Mouse (Mus musculus) skeletal muscle tissue, postnatal 0 days (tissue): ENCODE measurements around the gene E430018J23Rik. TPM values are rescaled to one million over a fixed set of nuclear protein-coding genes. Genes with fewer than 3 reads are reported as not detected.

Experiments
- polyA plus RNA-seq: library from polyadenylated mRNA; unstranded; fragments of >200 nt; fragmentation: Nextera tagmentation; extraction: Ambion mirVana; gene quantifications from 2 replicates; pipeline ENCODE4 v1.2.1, GENCODE M21; 2015

E430018J23Rik gene
- polyA plus RNA-seq, result 4.1 and 4.8 TPM in 2 replicates

GRCm38 (mm10) chr7:127393157-127393943, at the start of gene E430018J23Rik:
E430018J23Rik (minus strand) TSS chr7:127393629.

GRCm38 (mm10) chr7:127421388-127422191, 28.2 kb upstream of the E430018J23Rik start, which contains the start of gene Zfp688:
Zfp688 (minus strand) TSS chr7:127422068.

GRCm38 (mm10) chr7:127406002-127406987, 12.9 kb upstream of the E430018J23Rik start, which contains the start of gene Zfp764:
Zfp764 (minus strand) TSS chr7:127406822.

GRCm38 (mm10) chr7:127386641-127387392, 6.6 kb downstream of the E430018J23Rik start, which contains the start of gene 9130019O22Rik:
9130019O22Rik (minus strand) TSS chr7:127387166.

GRCm38 (mm10) chr7:127375271-127376245, 17.9 kb downstream of the E430018J23Rik start, which contains the start of gene Zfp747:
Zfp747 (minus strand) TSS chr7:127376050.

GRCm38 (mm10) chr7:127345512-127346325, 47.7 kb downstream of the E430018J23Rik start, which contains the start of gene Zfp768:
Zfp768 (minus strand) TSS chr7:127345589.

Other genes with a start within 250 kb of the E430018J23Rik start
- gene Cd2bp2, start 197.6 kb downstream of the E430018J23Rik start, polyA plus RNA-seq, result 22.0 and 23.9 TPM in 2 replicates
- 17.3 and 19.1 TPM in 2 replicates for gene Tbc1d10b, start 185.2 kb downstream of the E430018J23Rik start, polyA plus RNA-seq
- 16,282 and 17,335 TPM in 2 replicates for gene Mylpf, start 184.7 kb downstream of the E430018J23Rik start, polyA plus RNA-seq
- gene Zfp553, start 160.6 kb downstream of the E430018J23Rik start, polyA plus RNA-seq, result 8.7 and 9.9 TPM in 2 replicates
- gene Sept1, start 160.5 kb downstream of the E430018J23Rik start, polyA plus RNA-seq, result 8.5 and 9.1 TPM in 2 replicates
- gene Zfp771, start 149.4 kb downstream of the E430018J23Rik start, polyA plus RNA-seq, result 31.2 and 37.1 TPM in 2 replicates
- gene Dctpp1, start 132.9 kb downstream of the E430018J23Rik start, polyA plus RNA-seq, result 56.2 and 58.8 TPM in 2 replicates
- 36.9 and 48.8 TPM in 2 replicates for gene Sephs2, start 119.6 kb downstream of the E430018J23Rik start, polyA plus RNA-seq
- 1.9 TPM in 2 replicates for gene Itgal, start 97.4 kb downstream of the E430018J23Rik start, polyA plus RNA-seq
- 13.9 and 16.4 TPM in 2 replicates for gene Zfp768, start 48.0 kb downstream of the E430018J23Rik start, polyA plus RNA-seq
- 3.9 and 4.4 TPM in 2 replicates for gene Zfp747, start 17.6 kb downstream of the E430018J23Rik start, polyA plus RNA-seq
- gene 9130019O22Rik, start 6.5 kb downstream of the E430018J23Rik start, polyA plus RNA-seq, result 3.4 and 3.8 TPM in 2 replicates
- 3.1 and 3.4 TPM in 2 replicates for gene Zfp764, start 13.2 kb upstream of the E430018J23Rik start, polyA plus RNA-seq
- gene Zfp688, start 28.4 kb upstream of the E430018J23Rik start, polyA plus RNA-seq, result 9.9 and 13.0 TPM in 2 replicates
- 2.4 and 2.6 TPM in 2 replicates for gene Zfp689, start 55.5 kb upstream of the E430018J23Rik start, polyA plus RNA-seq
- 17.3 and 23.2 TPM in 2 replicates for gene Prr14, start 66.0 kb upstream of the E430018J23Rik start, polyA plus RNA-seq
- gene Fbrs, start 85.6 kb upstream of the E430018J23Rik start, polyA plus RNA-seq, result 7.1 and 7.8 TPM in 2 replicates
- gene Srcap, start 118.4 kb upstream of the E430018J23Rik start, polyA plus RNA-seq, result 17.2 and 19.6 TPM in 2 replicates
- 5.6 and 6.1 TPM in 2 replicates for gene Gm42715, start 126.0 kb upstream of the E430018J23Rik start, polyA plus RNA-seq
- gene Tmem265, start 167.8 kb upstream of the E430018J23Rik start, polyA plus RNA-seq, result 1.2 and 3.3 TPM in 2 replicates
- 19.5 and 21.8 TPM in 2 replicates for gene Phkg2, start 179.7 kb upstream of the E430018J23Rik start, polyA plus RNA-seq
- 7.2 and 7.5 TPM in 2 replicates for gene Ccdc189, start 195.0 kb upstream of the E430018J23Rik start, polyA plus RNA-seq
- gene Rnf40, start 195.1 kb upstream of the E430018J23Rik start, polyA plus RNA-seq, result 18.0 and 21.5 TPM in 2 replicates
- 4.0 and 5.4 TPM in 2 replicates for gene Zfp629, start 222.2 kb upstream of the E430018J23Rik start, polyA plus RNA-seq